Mouse (Mus musculus) CH12.LX (cell line): ENCODE data around the gene Dhx9.

Experiments
- CTCF ChIP-seq, 2 experiments: IDR thresholded peaks in 1 of 2; conservative IDR thresholded peaks in 1 of 2; 2 replicates each; pipeline ENCODE4 v1.5.1; 2011 to 2012; ENCODE audit warnings: low read depth in 2 of 2, low read length in 2 of 2, improper control_type of control experiment in 1 of 2, inconsistent platforms in 1 of 2, mild to moderate bottlenecking in 1 of 2, moderate library complexity in 1 of 2
- POLR2A ChIP-seq: IDR thresholded peaks from 2 replicates; pipeline ENCODE4 v1.6.1; 2011; ENCODE audit warnings: low read depth, mild to moderate bottlenecking, improper control_type of control experiment, low read length
- TBP ChIP-seq: conservative IDR thresholded peaks from 2 replicates; pipeline ENCODE4 v1.6.1; 2011; ENCODE audit warnings: low read depth, low read length, improper control_type of control experiment
- USF1 ChIP-seq: IDR thresholded peaks from 2 replicates; pipeline ENCODE4 v1.6.1; 2014; ENCODE audit warnings: low read depth, mild to moderate bottlenecking, inconsistent platforms, low read length, improper control_type of control experiment
- ZMIZ1 ChIP-seq: IDR thresholded peaks from 2 replicates; pipeline ENCODE4 v1.6.1; 2012; ENCODE audit warnings: low read depth, mild to moderate bottlenecking, inconsistent platforms, low read length, improper control_type of control experiment

DNA sequence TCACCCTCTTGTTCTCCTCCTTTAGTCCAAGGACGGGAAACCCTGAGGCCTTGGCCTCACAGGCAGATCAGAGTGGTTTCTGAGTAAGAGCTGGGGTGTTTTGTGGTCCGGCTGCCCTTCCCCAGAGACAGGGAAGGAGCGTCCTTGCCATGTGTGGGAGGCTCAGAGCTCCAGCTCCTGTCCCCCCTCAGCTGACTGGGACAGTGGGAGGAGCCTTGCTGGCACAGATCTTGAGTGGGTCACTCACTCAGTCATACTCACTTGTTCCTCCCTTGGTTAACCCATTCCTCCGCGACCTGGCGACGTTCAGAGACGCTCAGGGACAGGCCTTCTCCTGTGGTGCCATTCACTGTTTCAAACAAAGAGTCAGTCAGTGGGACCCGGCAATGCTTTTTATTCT is 48.2 kb upstream of the Dhx9 start:
- no peak for TF ChIP-seq POLR2A
- no peak for TF ChIP-seq CTCF (conservative IDR thresholded peaks at IDR 0.05 in 1 of 2, IDR thresholded peaks at IDR 0.05 in 1 of 2; ENCODE audit: low read depth in 2 of 2, low read length in 2 of 2)
- no peak for TF ChIP-seq USF1
- no peak for TF ChIP-seq ZMIZ1
- no peak for TF ChIP-seq TBP
